Mouse (Mus musculus) heart, adult 2 months (tissue): ENCODE measurements around the gene Tjap1.

Experiments
- CTCF ChIP-seq: fragments of 200-600 bp; IDR thresholded peaks from 2 replicates; pipeline ENCODE4 v1.8.1; 2022; ENCODE audit warnings: antibody characterized with exemption, mild to moderate bottlenecking, moderate library complexity
- EP300 ChIP-seq: fragments of 200-500 bp; IDR thresholded peaks from 2 replicates; pipeline ENCODE4 v1.6.1; 2011; ENCODE audit warnings: low read depth, low read length, control low read depth; ENCODE audit not compliant: insufficient read depth
- POLR2A ChIP-seq: fragments of 200-500 bp; IDR thresholded peaks from 2 replicates; pipeline ENCODE4 v1.6.1; 2011; ENCODE audit warnings: mild to moderate bottlenecking, low read depth, low read length, control low read depth; ENCODE audit not compliant: insufficient read depth

DNA sequence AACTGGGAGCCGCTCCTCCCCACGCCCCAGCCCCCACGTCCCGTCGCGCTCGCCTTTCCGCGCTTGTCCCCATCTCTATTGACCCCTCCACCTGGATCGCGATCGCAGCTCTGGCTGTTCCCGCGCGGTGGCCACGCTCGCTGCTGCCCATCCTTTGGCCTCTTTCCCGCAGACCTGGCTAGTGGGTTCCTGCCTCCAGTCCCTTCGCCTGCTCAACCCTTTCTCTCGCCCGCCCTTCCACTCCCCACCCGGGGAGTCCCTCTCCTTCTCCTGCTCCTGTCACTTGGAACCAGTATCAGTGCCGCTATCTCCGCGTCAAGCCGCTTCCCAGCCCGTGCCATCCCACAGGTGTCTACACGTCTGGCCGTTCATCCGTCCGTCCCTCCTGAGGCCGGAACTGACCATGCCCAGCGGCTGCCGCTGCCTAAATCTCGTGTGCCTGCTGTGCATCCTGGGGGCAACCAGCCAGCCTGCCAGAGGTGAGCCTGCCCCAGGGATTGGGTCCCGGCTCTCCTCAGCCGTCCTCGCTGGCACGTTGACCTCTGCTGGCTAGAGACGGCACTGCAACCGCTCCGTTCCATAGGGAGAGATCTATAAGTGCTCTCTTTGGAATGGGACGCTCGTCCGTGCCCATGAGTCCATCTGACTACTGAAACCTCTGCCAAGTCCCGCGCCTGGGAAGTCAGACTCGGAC is 15.5 kb upstream of the Tjap1 start:
- TF ChIP-seq POLR2A (no peak), EP300 (0 out of 2 replicates have a peak, but pooled peaks have one; percentile 57), CTCF (peak; percentile 98; the same call in 1 of the 2 replicates)
